Mouse (Mus musculus): ENCODE data around the gene Dusp6. TPM values are rescaled to one million over a fixed set of nuclear protein-coding genes. Genes with fewer than 3 reads are reported as not detected.

The Dusp6 gene
- polyA plus RNA-seq, 1 experiment from 2014 or later = 72.1 TPM

- 81% methylated on average over 10 of the region's 10 CpGs for WGBS
- Histone ChIP-seq H3K9ac (no peak overlapping the region), H3K4me1 (no peaks in the 10 kb centered on the region), H3K4me2 (replicated peaks) (no peak overlapping the region), H3K4me3 (no peak overlapping the region), H3K27me3 (no peaks in the 10 kb centered on the region), H3K27ac (no peak overlapping the region), H3K9me3 (no peaks in the 10 kb centered on the region), H3K36me3 (no peaks in the 10 kb centered on the region)
- ATAC-seq (ENCODE audit: low FRiP score, low read depth) = no peak
Observed at GRCm38 (mm10) chr10:99310204-99310603, 47.2 kb downstream of the Dusp6 start.

GRCm38 (mm10) chr10:99311956-99312355 is 48.9 kb downstream of the Dusp6 start:
- H3K9me3 ChIP-seq = no peaks in the 10 kb centered on the region
- H3K4me2 ChIP-seq (replicated peaks) = no peak overlapping the region
- no peaks in the 10 kb centered on the region for H3K27me3 ChIP-seq
- no peak overlapping the region for H3K9ac ChIP-seq
- H3K36me3 ChIP-seq = no peaks in the 10 kb centered on the region
- H3K4me1 ChIP-seq = no peaks in the 10 kb centered on the region
- no peak overlapping the region for H3K27ac ChIP-seq
- H3K4me3 ChIP-seq = no peak overlapping the region
- no peak for ATAC-seq (ENCODE audit: low FRiP score, low read depth)
- 95% methylated on average over 1 of the region's 1 CpGs for WGBS

- Histone ChIP-seq H3K36me3 (no peaks in the 10 kb centered on the region), H3K27ac (no peak overlapping the region), H3K4me3 (no peak overlapping the region), H3K4me1 (no peaks in the 10 kb centered on the region), H3K9ac (no peak overlapping the region), H3K4me2 (replicated peaks) (no peak overlapping the region), H3K27me3 (no peaks in the 10 kb centered on the region), H3K9me3 (no peaks in the 10 kb centered on the region)
- no peak for ATAC-seq (ENCODE audit: low FRiP score, low read depth)
- 63% methylated on average over 7 of the region's 7 CpGs for WGBS
Observed at GRCm38 (mm10) chr10:99314366-99314765, 51.3 kb downstream of the Dusp6 start.

GRCm38 (mm10) chr10:99317057-99317456 is 54.0 kb downstream of the Dusp6 start:
- Histone ChIP-seq H3K4me2 (replicated peaks) (no peak overlapping the region), H3K9ac (no peak overlapping the region), H3K27me3 (no peaks in the 10 kb centered on the region), H3K36me3 (no peaks in the 10 kb centered on the region), H3K4me1 (no peaks in the 10 kb centered on the region), H3K9me3 (no peaks in the 10 kb centered on the region), H3K27ac (no peak overlapping the region), H3K4me3 (no peak overlapping the region)
- no peak for ATAC-seq (ENCODE audit: low FRiP score, low read depth)

Other genes starting within 250 kb of the Dusp6 start
- gene Poc1b, start 156.2 kb upstream of the Dusp6 start, polyA plus RNA-seq (2015; fragmentation: Nextera tagmentation; extraction: Ambion mirVana) = 17.6 and 22.6 TPM in 2 replicates
- 8.9 and 10.1 TPM in 2 replicates for gene Galnt4, start 155.1 kb upstream of the Dusp6 start, polyA plus RNA-seq (2015; fragmentation: Nextera tagmentation; extraction: Ambion mirVana)
- not detected in 2 replicates for gene Phxr2, start 136.9 kb upstream of the Dusp6 start, polyA plus RNA-seq (2015; fragmentation: Nextera tagmentation; extraction: Ambion mirVana)

Measured in limb, embryonic 13.5 days (tissue).